Mouse (Mus musculus) lung, adult 2 months (tissue): Measurements from ENCODE around the gene Gm28557. TPM values are rescaled to one million over a fixed set of nuclear protein-coding genes. Genes with fewer than 3 reads are reported as not detected.
A peak's percentile ranks its signal among the peaks of the same experiment; 100 is the strongest.

ENCODE experiments used
- DNase-seq: peaks from one replicate; pipeline ENCODE4 v3.0.0; 2022
- H3K4me1 ChIP-seq: fragments of 200-500 bp; 2 replicates; pipeline ENCODE4 v1.6.1; 2011; ENCODE audit warnings: low read length; ENCODE audit not compliant: control insufficient read depth, insufficient read depth
- H3K4me3 ChIP-seq: fragments of 200-500 bp; replicated peaks from 2 replicates; pipeline ENCODE3; 2011; ENCODE audit warnings: low read depth, mild to moderate bottlenecking, control low read depth, low read length; ENCODE audit errors: extremely low read depth
- CTCF ChIP-seq: fragments of 200-500 bp; IDR thresholded peaks from 2 replicates; pipeline ENCODE4 v1.5.1; 2011; ENCODE audit warnings: mild to moderate bottlenecking, low read length, control low read depth; ENCODE audit not compliant: insufficient read depth
- POLR2A ChIP-seq: fragments of 200-500 bp; IDR thresholded peaks from 2 replicates; pipeline ENCODE4 v1.6.1; 2011; ENCODE audit warnings: low read depth, mild to moderate bottlenecking, control low read depth, low read length, borderline replicate concordance; ENCODE audit errors: extremely low read depth
- WGBS: fragments of 180-500 bp; shearing (Covaris S2); methylation state at CpG from one replicate; pipeline ENCODE4 v1.1.7; 2018; 5-methylcytosine and 5-hydroxymethylcytosine counted together
- polyA plus RNA-seq: library from polyadenylated mRNA; depleted of rRNA; stranded (reverse); fragments of >200 nt; gene quantifications from 2 replicates; pipeline ENCODE4 v1.2.3, GENCODE M21; 2012

Gene Gm28557
- polyA plus RNA-seq, 1 experiment, result 3.1 TPM

GRCm38 (mm10) chr13:67097876-67098275, 10.5 kb downstream of the Gm28557 start, which contains the start of gene Zfp708:
TSS of gene Zfp708 (minus strand) at chr13:67097976.
- no peaks in the 10 kb centered on the region for H3K4me1 ChIP-seq
- DNase-seq, result no peak
- TF ChIP-seq CTCF (no peak), POLR2A (no peak)
- H3K4me3 ChIP-seq, result no peak within 1 kb of the TSS
- WGBS, result 87% methylated on average over 10 of the region's 10 CpGs

- WGBS, result 83% methylated on average over 1 of the region's 1 CpGs
- no peak for DNase-seq
- no peaks in the 10 kb centered on the region for H3K4me1 ChIP-seq
Observed at GRCm38 (mm10) chr13:67090154-67090553, 18.2 kb downstream of the Gm28557 start.

GRCm38 (mm10) chr13:67081946-67082345, 26.5 kb downstream of the Gm28557 start:
- 58% methylated on average over 1 of the region's 1 CpGs for WGBS
- Histone ChIP-seq H3K4me1 (no peaks in the 10 kb centered on the region; the same call in 1 of the 2 replicates), H3K4me3 (no peak overlapping the region)
- TF ChIP-seq CTCF (no peak), POLR2A (no peak)
- no peak for DNase-seq

More at GRCm38 (mm10) chr13:67090154-67090553, 18.2 kb downstream of the Gm28557 start:
- TF ChIP-seq POLR2A (no peak), CTCF (no peak)
- no peak overlapping the region for H3K4me3 ChIP-seq

GRCm38 (mm10) chr13:67081142-67081713, 27.2 kb downstream of the Gm28557 start:
- no peaks in the 10 kb centered on the region; the same call in 1 of the 2 replicates for H3K4me1 ChIP-seq
- WGBS, result under 1% methylated on average over 24 of the region's 24 CpGs
- peak overlapping the region; percentile 98 for H3K4me3 ChIP-seq
- DNase-seq, result peak; percentile 78
- TF ChIP-seq CTCF, result no peak
- TF ChIP-seq POLR2A, result peak; percentile 80; the same call in 1 of the 2 replicates

- no peak for TF ChIP-seq CTCF
- no peak for TF ChIP-seq POLR2A
- H3K4me1 ChIP-seq, result no peaks in the 10 kb centered on the region; the same call in 1 of the 2 replicates
- 97% methylated on average over 2 of the region's 2 CpGs for WGBS
- H3K4me3 ChIP-seq, result no peak overlapping the region
- DNase-seq, result no peak
Observed at GRCm38 (mm10) chr13:67077244-67077643, 31.2 kb downstream of the Gm28557 start.

GRCm38 (mm10) chr13:67072786-67073185, 35.6 kb downstream of the Gm28557 start:
- DNase-seq, result no peak
- TF ChIP-seq CTCF (no peak), POLR2A (no peak)
- H3K4me1 ChIP-seq, result no peaks in the 10 kb centered on the region
- no peak overlapping the region for H3K4me3 ChIP-seq
- 95% methylated on average over 2 of the region's 2 CpGs for WGBS

- H3K4me3 ChIP-seq, result no peak overlapping the region
- WGBS, result 89% methylated on average over 8 of the region's 8 CpGs
- DNase-seq, result no peak
- peaks cover under 1% of the 10 kb centered on the region; the same call in 1 of the 2 replicates for H3K4me1 ChIP-seq
- TF ChIP-seq POLR2A, result no peak
- no peak for TF ChIP-seq CTCF
Observed at GRCm38 (mm10) chr13:67065386-67065785, 43.0 kb downstream of the Gm28557 start.

GRCm38 (mm10) chr13:67062427-67062826, 46.0 kb downstream of the Gm28557 start:
- Histone ChIP-seq H3K4me3 (no peak overlapping the region), H3K4me1 (peaks cover 5% of the 10 kb centered on the region)
- 61% methylated on average over 7 of the region's 7 CpGs for WGBS
- no peak for TF ChIP-seq POLR2A
- no peak for TF ChIP-seq CTCF
- no peak for DNase-seq

- Histone ChIP-seq H3K4me1 (peaks cover 5% of the 10 kb centered on the region), H3K4me3 (peak within 1 kb of the TSS; percentile 99)
- no peak for TF ChIP-seq CTCF
- TF ChIP-seq POLR2A, result peak; percentile 63; the same call in 1 of the 2 replicates
- peak; percentile 94 for DNase-seq
- WGBS, result under 1% methylated on average over 27 of the region's 27 CpGs
Observed at GRCm38 (mm10) chr13:67060786-67061358, 47.5 kb downstream of the Gm28557 start, which contains the start of gene Zfp712. TSS of gene Zfp712 (minus strand) at chr13:67061170.
